In the genomic region with DNA sequence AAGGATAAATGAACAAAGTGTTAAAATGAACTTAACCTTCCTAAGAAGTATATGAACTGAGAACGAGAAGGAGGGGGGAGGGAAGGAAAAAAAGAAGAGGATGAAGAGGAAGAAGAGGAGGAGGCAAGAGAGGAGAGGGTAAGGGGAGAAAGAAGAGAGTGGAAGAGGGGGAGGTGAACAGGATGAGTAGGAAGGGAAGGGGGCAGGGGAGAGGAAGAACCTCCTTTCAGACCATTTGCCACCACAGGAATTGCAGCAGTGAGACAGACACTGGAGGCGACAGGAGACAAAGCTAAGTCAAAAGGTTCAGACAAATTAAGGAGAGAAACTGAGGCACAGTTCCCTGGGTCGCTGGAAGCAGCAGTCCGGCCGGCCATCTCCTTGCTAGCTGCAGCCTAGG, we compare ENCODE assay signal across 9 mouse cellular contexts. TPM values are rescaled to one million over a fixed set of nuclear protein-coding genes. Genes with fewer than 3 reads are reported as not detected.
DNase-seq lines count a peak whose midpoint lies in the region; ATAC-seq lines count a peak whose summit lies in the region.
"Had no signal": no experiment of that assay in that cellular context is flagged by ENCODE, and none has a peak within 500 bp of the region (broad histone marks: within the 10 kb centered on the region; RNA-seq: fewer than 3 reads in every experiment).

No protein-coding gene starts in this region.

- no peak for DNase-seq in heart, postnatal 25 days (ENCODE audit: low spot score)
- no peak for DNase-seq in embryonic facial prominence, embryonic 11.5 days (ENCODE audit: low spot score)
- no peak for DNase-seq in thymus, postnatal 0 days (ENCODE audit: low spot score)
- no peak for DNase-seq in gastrocnemius, postnatal 25 days
- no peak for DNase-seq in layer of hippocampus, postnatal 14 days (ENCODE audit: low spot score in 2 of 2)
- DNase-seq: thymus, adult 18-20 months had no signal

- H3K27ac ChIP-seq in heart, embryonic 15.5 days = no peak overlapping the region
- H3K27ac ChIP-seq in embryonic facial prominence, embryonic 11.5 days (replicated peaks; ENCODE audit: low read depth, low read length) = no peak overlapping the region
- H3K27ac ChIP-seq in hindbrain, embryonic 15.5 days (replicated peaks) = no peak overlapping the region
- no peak overlapping the region for H3K27ac ChIP-seq in midbrain, embryonic 12.5 days (replicated peaks)

- no peaks in the 10 kb centered on the region for H3K36me3 ChIP-seq in heart, embryonic 15.5 days
- no peaks in the 10 kb centered on the region for H3K36me3 ChIP-seq in embryonic facial prominence, embryonic 11.5 days (replicated peaks; ENCODE audit: control insufficient read depth, insufficient read depth, low read depth, low read length)
- H3K36me3 ChIP-seq in hindbrain, embryonic 15.5 days = no peaks in the 10 kb centered on the region
- no peaks in the 10 kb centered on the region for H3K36me3 ChIP-seq in midbrain, embryonic 12.5 days

- 19% methylated on average over 5 of the region's 5 CpGs for WGBS in heart, embryonic 15.5 days
- 16% methylated on average over 5 of the region's 5 CpGs for WGBS in embryonic facial prominence, embryonic 11.5 days
- WGBS in hindbrain, embryonic 15.5 days = 15% methylated on average over 5 of the region's 5 CpGs
- WGBS in midbrain, embryonic 12.5 days = 14% methylated on average over 5 of the region's 5 CpGs

- peak overlapping the region; percentile 69 for H3K4me2 ChIP-seq in heart, embryonic 15.5 days
- peak overlapping the region; percentile 82 for H3K4me2 ChIP-seq in embryonic facial prominence, embryonic 11.5 days (ENCODE audit: low read depth, low read length)
- H3K4me2 ChIP-seq in hindbrain, embryonic 15.5 days = peak overlapping the region; percentile 76
- H3K4me2 ChIP-seq in midbrain, embryonic 12.5 days (replicated peaks) = peak overlapping the region; percentile 65

- peaks cover 7% of the 10 kb centered on the region for H3K4me1 ChIP-seq in heart, embryonic 15.5 days (replicated peaks)
- no peaks in the 10 kb centered on the region; the same call in 1 of the 2 replicates for H3K4me1 ChIP-seq in embryonic facial prominence, embryonic 11.5 days (ENCODE audit: control insufficient read depth, insufficient read depth, low read length)
- peaks cover 6% of the 10 kb centered on the region; the same call in 1 of the 2 replicates for H3K4me1 ChIP-seq in hindbrain, embryonic 15.5 days (replicated peaks)
- H3K4me1 ChIP-seq in midbrain, embryonic 12.5 days = peaks cover 8% of the 10 kb centered on the region

- no peak for ATAC-seq in heart, embryonic 15.5 days (replicated peaks; ENCODE audit: insufficient number of reproducible peaks, insufficient read depth, low FRiP score, low read depth)
- ATAC-seq in embryonic facial prominence, embryonic 11.5 days (replicated peaks; ENCODE audit: insufficient number of reproducible peaks, low FRiP score, low TSS enrichment, low read depth) = no peak
- no peak for ATAC-seq in hindbrain, embryonic 15.5 days (ENCODE audit: low FRiP score, low read depth)
- 0 out of 2 replicates have a peak, but pooled peaks have one; percentile 7 for ATAC-seq in midbrain, embryonic 12.5 days (ENCODE audit: low FRiP score, low read depth)

- intact Hi-C loops in heart, postnatal 25 days (cut with DNase I) = no loop called here

- H3K27me3 ChIP-seq in heart, embryonic 15.5 days = no peaks in the 10 kb centered on the region
- 0 out of 2 replicates have a peak, but pooled peaks cover 3% of the 10 kb centered on the region for H3K27me3 ChIP-seq in embryonic facial prominence, embryonic 11.5 days (ENCODE audit: control insufficient read depth, insufficient read depth, low read length)
- H3K27me3 ChIP-seq in hindbrain, embryonic 15.5 days = peaks cover 3% of the 10 kb centered on the region; the same call in 1 of the 2 replicates
- H3K27me3 ChIP-seq in midbrain, embryonic 12.5 days = peaks cover 13% of the 10 kb centered on the region

- no peaks in the 10 kb centered on the region for H3K9me3 ChIP-seq in heart, embryonic 15.5 days (replicated peaks)
- H3K9me3 ChIP-seq in embryonic facial prominence, embryonic 11.5 days (replicated peaks; ENCODE audit: control insufficient read depth, low read length) = no peaks in the 10 kb centered on the region
- H3K9me3 ChIP-seq in hindbrain, embryonic 15.5 days = no peaks in the 10 kb centered on the region
- H3K9me3 ChIP-seq in midbrain, embryonic 12.5 days = no peaks in the 10 kb centered on the region

- H3K9ac ChIP-seq in heart, embryonic 15.5 days = peak overlapping the region; percentile 27; the same call in 1 of the 2 replicates
- peak overlapping the region; percentile 34; the same call in 1 of the 2 replicates for H3K9ac ChIP-seq in embryonic facial prominence, embryonic 11.5 days (replicated peaks; ENCODE audit: low read length)
- peak overlapping the region; percentile 26; the same call in 1 of the 2 replicates for H3K9ac ChIP-seq in hindbrain, embryonic 15.5 days
- no peak overlapping the region for H3K9ac ChIP-seq in midbrain, embryonic 12.5 days (replicated peaks)

- H3K4me3 ChIP-seq in heart, embryonic 15.5 days = peak overlapping the region; percentile 33
- peak overlapping the region; percentile 28 for H3K4me3 ChIP-seq in embryonic facial prominence, embryonic 11.5 days (ENCODE audit: low read depth, low read length)
- peak overlapping the region; percentile 32 for H3K4me3 ChIP-seq in hindbrain, embryonic 15.5 days
- peak overlapping the region; percentile 39 for H3K4me3 ChIP-seq in midbrain, embryonic 12.5 days

RNA-seq across cellular contexts. Expression of gene Deup1, which starts 0.3 kb away (rescaled TPM):
- polyA plus RNA-seq in heart, embryonic 15.5 days (2015; fragmentation: Nextera tagmentation; extraction: Ambion mirVana) = 0.89 and 1.0 TPM in 2 replicates
- total RNA-seq in heart, postnatal 25 days (2021) = under 1 TPM in 1 of 2 experiments, not detected in 1; 0.25 TPM
- polyA plus RNA-seq in embryonic facial prominence, embryonic 11.5 days (2014; fragmentation: Nextera tagmentation; extraction: Ambion mirVana) = 0.45 and 0.94 TPM in 2 replicates
- 1.3 and 2.3 TPM in 2 replicates for polyA plus RNA-seq in hindbrain, embryonic 15.5 days (2015; fragmentation: Nextera tagmentation; extraction: Ambion mirVana)
- polyA plus RNA-seq in midbrain, embryonic 12.5 days (2016; fragmentation: Nextera tagmentation; extraction: Ambion mirVana) = 0.59 and 1.1 TPM in 2 replicates
- 0.31 and 0.62 TPM in 2 replicates for polyA plus RNA-seq in thymus, postnatal 0 days (2015; fragmentation: Nextera tagmentation; extraction: Ambion mirVana)
- not detected for total RNA-seq in gastrocnemius, postnatal 25 days (2021)
- 1 to 10 TPM in 1 of 2 experiments, under 1 TPM in 1; 0.62 to 1.1 TPM for total RNA-seq in layer of hippocampus, postnatal 14 days (2021)
